Mouse (Mus musculus) liver, postnatal 0 days (tissue): ENCODE data around the gene Myom1. TPM values are rescaled to one million over a fixed set of nuclear protein-coding genes. Genes with fewer than 3 reads are reported as not detected.

Source experiments
- ATAC-seq: fragments of 200-750 bp; cut with Nextera tagmentation; 2 replicates; pipeline ENCODE4 v1.8.0; 2017; ENCODE audit warnings: mild to moderate bottlenecking, moderate library complexity
- DNase-seq: peaks from one replicate; pipeline ENCODE4 v3.0.0-alpha.2; 2016
- H3K27ac ChIP-seq: fragments of 300-500 bp; sonication (generic); 2 replicates; pipeline ENCODE4 v1.5.1; 2014; ENCODE audit warnings: antibody characterized with exemption, moderate library complexity, mild to moderate bottlenecking, low read depth
- H3K27me3 ChIP-seq: fragments of 300-500 bp; sonication (generic); 2 replicates; pipeline ENCODE4 v1.6.1; 2014; ENCODE audit warnings: low read length, control low read depth, mixed read lengths; ENCODE audit not compliant: insufficient read depth
- H3K36me3 ChIP-seq: fragments of 300-500 bp; sonication (generic); replicated peaks from 2 replicates; pipeline ENCODE4 v1.6.1; 2014; ENCODE audit warnings: mild to moderate bottlenecking, control low read depth, low read length, moderate library complexity, mixed read lengths; ENCODE audit not compliant: insufficient read depth
- H3K4me1 ChIP-seq: fragments of 300-500 bp; sonication (generic); 2 replicates; pipeline ENCODE4 v1.6.1; 2014; ENCODE audit warnings: antibody characterized with exemption, mild to moderate bottlenecking, control low read depth; ENCODE audit not compliant: insufficient read depth
- H3K4me2 ChIP-seq: fragments of 300-500 bp; sonication (generic); 2 replicates; pipeline ENCODE4 v1.6.1; 2014; ENCODE audit warnings: low read depth, mild to moderate bottlenecking, low read length, moderate library complexity, mixed read lengths
- H3K4me3 ChIP-seq: fragments of 300-500 bp; sonication (generic); 2 replicates; pipeline ENCODE4 v1.5.1; 2014; ENCODE audit warnings: low read depth, low read length
- H3K9ac ChIP-seq: fragments of 300-500 bp; sonication (generic); replicated peaks from 2 replicates; pipeline ENCODE4 v1.6.1; 2014; ENCODE audit warnings: mild to moderate bottlenecking, moderate library complexity
- H3K9me3 ChIP-seq: fragments of 300-500 bp; sonication (generic); 2 replicates; pipeline ENCODE4 v1.6.1; 2016; ENCODE audit warnings: mild to moderate bottlenecking, control low read depth, low read length, mixed read lengths
- CTCF ChIP-seq: sonication (generic); IDR thresholded peaks from 2 replicates; pipeline ENCODE4 v1.5.1; 2016; ENCODE audit warnings: antibody characterized with exemption, low read depth
- EP300 ChIP-seq: IDR thresholded peaks from 2 replicates; pipeline ENCODE4 v1.6.1; 2016; ENCODE audit warnings: antibody characterized with exemption, low read depth, mild to moderate bottlenecking
- WGBS: fragments of 180-500 bp; shearing (Covaris S2); extraction: QIAGEN DNeasy Blood & Tissue Kit; methylation state at CpG from one replicate; pipeline ENCODE4 v1.1.7; 2014; ENCODE audit not compliant: insufficient replicate concordance; 5-methylcytosine and 5-hydroxymethylcytosine counted together
- polyA plus RNA-seq: library from polyadenylated mRNA; unstranded; fragments of >200 nt; fragmentation: Nextera tagmentation; extraction: Ambion mirVana; gene quantifications from 2 replicates; pipeline ENCODE4 v1.2.1, GENCODE M21; 2015

Myom1 gene
- polyA plus RNA-seq, 1 experiment from 2014 or later: 2.1 TPM

GRCm38 (mm10) chr17:71169639-71170038 lies 167.2 kb downstream of the Myom1 start:
- Histone ChIP-seq H3K4me3 (no peak overlapping the region), H3K36me3 (no peaks in the 10 kb centered on the region), H3K27me3 (no peaks in the 10 kb centered on the region), H3K9ac (no peak overlapping the region), H3K4me2 (no peak overlapping the region), H3K4me1 (peaks cover 21% of the 10 kb centered on the region), H3K27ac (no peak overlapping the region), H3K9me3 (no peaks in the 10 kb centered on the region)
- DNase-seq (peak; percentile 5), ATAC-seq (no peak)
- TF ChIP-seq CTCF (no peak), EP300 (no peak)
- WGBS: 83% methylated on average over 1 of the region's 1 CpGs

GRCm38 (mm10) chr17:71171161-71171560 lies 168.7 kb downstream of the Myom1 start:
- Histone ChIP-seq H3K4me3 (no peak overlapping the region), H3K4me2 (no peak overlapping the region), H3K9ac (no peak overlapping the region), H3K9me3 (no peaks in the 10 kb centered on the region), H3K4me1 (peaks cover 17% of the 10 kb centered on the region), H3K36me3 (no peaks in the 10 kb centered on the region), H3K27me3 (no peaks in the 10 kb centered on the region), H3K27ac (peak overlapping the region; percentile 44; the same call in 1 of the 2 replicates)
- WGBS: 56% methylated on average over 4 of the region's 4 CpGs
- ATAC-seq (peak; percentile 90), DNase-seq (peak; percentile 14)
- TF ChIP-seq EP300 (peak; percentile 97), CTCF (no peak)

Other genes starting within 250 kb of the Myom1 start
- 12.6 and 16.4 TPM in 2 replicates for gene Tgif1, start 149.1 kb upstream of the Myom1 start, polyA plus RNA-seq
- gene Myl12a, start 245 bp downstream of the Myom1 start, polyA plus RNA-seq: 195 and 199 TPM in 2 replicates
- gene Lpin2, start 179.9 kb downstream of the Myom1 start, polyA plus RNA-seq: 34.0 and 44.5 TPM in 2 replicates